In the genomic region with DNA sequence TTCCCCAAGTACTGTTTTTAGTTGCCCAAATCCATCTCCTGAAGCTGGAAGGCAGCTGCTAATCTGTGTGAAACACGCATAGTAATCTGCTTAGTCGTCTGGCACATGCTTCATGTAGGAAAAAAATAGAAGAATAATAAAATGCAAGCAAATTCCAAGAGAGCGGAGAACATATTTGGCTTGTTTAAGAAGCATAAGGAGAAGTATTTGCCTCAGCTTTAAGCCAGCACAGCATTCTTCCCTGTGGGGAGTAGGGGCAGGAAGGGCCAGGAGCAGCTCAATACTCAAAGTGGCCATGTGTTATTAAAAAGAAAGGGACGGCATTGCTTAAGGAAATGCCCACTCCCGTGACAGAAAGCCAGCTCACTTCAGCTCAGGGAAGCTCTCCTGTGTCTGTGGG, we compare ENCODE assay signal across 11 mouse cellular contexts.
DNase-seq lines count a peak whose midpoint lies in the region; ATAC-seq and TF ChIP-seq lines count a peak whose summit lies in the region.
"Had no signal": no experiment of that assay in that cellular context is flagged by ENCODE, and none has a peak within 500 bp of the region (broad histone marks: within the 10 kb centered on the region; RNA-seq: fewer than 3 reads in every experiment).

No protein-coding gene starts in this region.

- no peaks in the 10 kb centered on the region for H3K9me3 ChIP-seq in hindbrain, embryonic 16.5 days (ENCODE audit: control insufficient read depth, low read length)
- H3K9me3 ChIP-seq in hindbrain, embryonic 12.5 days (replicated peaks), result no peaks in the 10 kb centered on the region
- H3K9me3 ChIP-seq in lung, postnatal 0 days (ENCODE audit: low read length), result no peaks in the 10 kb centered on the region
- no peaks in the 10 kb centered on the region for H3K9me3 ChIP-seq in forebrain, embryonic 16.5 days (ENCODE audit: control insufficient read depth, low read length)
- no peaks in the 10 kb centered on the region for H3K9me3 ChIP-seq in stomach, embryonic 16.5 days (replicated peaks; ENCODE audit: control insufficient read depth, low read length)

- H3K4me3 ChIP-seq in hindbrain, embryonic 16.5 days (ENCODE audit: low read length), result no peak overlapping the region
- no peak overlapping the region for H3K4me3 ChIP-seq in hindbrain, embryonic 12.5 days
- no peak overlapping the region for H3K4me3 ChIP-seq in lung, postnatal 0 days (ENCODE audit: low read depth, low read length)
- no peak overlapping the region for H3K4me3 ChIP-seq in forebrain, embryonic 16.5 days (replicated peaks; ENCODE audit: low read length)
- no peak overlapping the region for H3K4me3 ChIP-seq in stomach, embryonic 16.5 days (replicated peaks; ENCODE audit: low read length)
- H3K4me3 ChIP-seq in left cerebral cortex, adult 2 months, result no peak overlapping the region

- H3K27me3 ChIP-seq in hindbrain, embryonic 16.5 days (replicated peaks; ENCODE audit: control insufficient read depth, insufficient read depth, low read length), result no peaks in the 10 kb centered on the region
- H3K27me3 ChIP-seq in hindbrain, embryonic 12.5 days, result no peaks in the 10 kb centered on the region
- H3K27me3 ChIP-seq in lung, postnatal 0 days (replicated peaks; ENCODE audit: insufficient read depth, low read length), result no peaks in the 10 kb centered on the region
- no peaks in the 10 kb centered on the region for H3K27me3 ChIP-seq in forebrain, embryonic 16.5 days (replicated peaks; ENCODE audit: control insufficient read depth, insufficient read depth, low read length)
- H3K27me3 ChIP-seq in stomach, embryonic 16.5 days (ENCODE audit: control insufficient read depth, insufficient read depth, low read length), result no peaks in the 10 kb centered on the region

- peak; percentile 52; the same call in 1 of the 2 replicates for ATAC-seq in hindbrain, embryonic 16.5 days
- ATAC-seq in hindbrain, embryonic 12.5 days (ENCODE audit: low FRiP score), result no peak
- peak; percentile 74 for ATAC-seq in lung, postnatal 0 days
- peak; percentile 85 for ATAC-seq in forebrain, embryonic 16.5 days
- peak; percentile 61; the same call in 1 of the 2 replicates for ATAC-seq in stomach, embryonic 16.5 days (ENCODE audit: insufficient read depth, low FRiP score)

- intact Hi-C loops in left cerebral cortex, adult 2 months (cut with DNase I), result no loop called here

- H3K4me1 ChIP-seq in hindbrain, embryonic 16.5 days (ENCODE audit: control insufficient read depth, insufficient read depth, low read depth, low read length), result no peaks in the 10 kb centered on the region
- no peaks in the 10 kb centered on the region for H3K4me1 ChIP-seq in hindbrain, embryonic 12.5 days
- no peaks in the 10 kb centered on the region for H3K4me1 ChIP-seq in lung, postnatal 0 days (ENCODE audit: insufficient read depth, low read depth, low read length)
- peaks cover 8% of the 10 kb centered on the region for H3K4me1 ChIP-seq in forebrain, embryonic 16.5 days (replicated peaks; ENCODE audit: control insufficient read depth, insufficient read depth, low read length)
- 0 out of 2 replicates have a peak, but pooled peaks cover 4% of the 10 kb centered on the region for H3K4me1 ChIP-seq in stomach, embryonic 16.5 days (ENCODE audit: control insufficient read depth, insufficient read depth, low read length)

- H3K36me3 ChIP-seq in hindbrain, embryonic 16.5 days (ENCODE audit: control insufficient read depth, insufficient read depth, low read length), result no peaks in the 10 kb centered on the region
- H3K36me3 ChIP-seq in hindbrain, embryonic 12.5 days, result no peaks in the 10 kb centered on the region
- no peaks in the 10 kb centered on the region for H3K36me3 ChIP-seq in lung, postnatal 0 days (ENCODE audit: insufficient read depth, low read length)
- no peaks in the 10 kb centered on the region for H3K36me3 ChIP-seq in forebrain, embryonic 16.5 days (ENCODE audit: control insufficient read depth, insufficient read depth)
- H3K36me3 ChIP-seq in stomach, embryonic 16.5 days (ENCODE audit: control insufficient read depth, insufficient read depth, low read length), result no peaks in the 10 kb centered on the region

- WGBS in hindbrain, embryonic 16.5 days, result 35% methylated on average over 5 of the region's 5 CpGs
- WGBS in hindbrain, embryonic 12.5 days, result 59% methylated on average over 5 of the region's 5 CpGs
- 22% methylated on average over 5 of the region's 5 CpGs for WGBS in lung, postnatal 0 days
- WGBS in forebrain, embryonic 16.5 days, result 36% methylated on average over 5 of the region's 5 CpGs
- 36% methylated on average over 5 of the region's 5 CpGs for WGBS in stomach, embryonic 16.5 days

- no peak overlapping the region for H3K27ac ChIP-seq in hindbrain, embryonic 16.5 days (ENCODE audit: low read depth, low read length)
- H3K27ac ChIP-seq in hindbrain, embryonic 12.5 days, result no peak overlapping the region
- peak overlapping the region; percentile 54; the same call in 1 of the 2 replicates for H3K27ac ChIP-seq in lung, postnatal 0 days (ENCODE audit: low read length)
- 0 out of 2 replicates have a peak overlapping the region, but pooled peaks have one; percentile 30 for H3K27ac ChIP-seq in forebrain, embryonic 16.5 days (ENCODE audit: low read length)
- H3K27ac ChIP-seq in stomach, embryonic 16.5 days (ENCODE audit: low read length), result peak overlapping the region; percentile 79; the same call in 1 of the 2 replicates
- H3K27ac ChIP-seq in left cerebral cortex, adult 2 months, result no peak overlapping the region
- H3K27ac ChIP-seq: hindbrain, embryonic 14.5 days had no signal

- H3K4me2 ChIP-seq in hindbrain, embryonic 16.5 days (ENCODE audit: low read length), result no peak overlapping the region
- H3K4me2 ChIP-seq in hindbrain, embryonic 12.5 days (replicated peaks), result no peak overlapping the region
- no peak overlapping the region for H3K4me2 ChIP-seq in lung, postnatal 0 days (replicated peaks; ENCODE audit: low read depth, low read length)
- no peak overlapping the region for H3K4me2 ChIP-seq in forebrain, embryonic 16.5 days (ENCODE audit: low read length)
- 0 out of 2 replicates have a peak overlapping the region, but pooled peaks have one; percentile 12 for H3K4me2 ChIP-seq in stomach, embryonic 16.5 days (ENCODE audit: low read depth, low read length)
- H3K4me2 ChIP-seq: hindbrain, embryonic 14.5 days; liver, embryonic 11.5 days had no signal

- TF ChIP-seq EP300 in lung, postnatal 0 days (IDR thresholded peaks at IDR 0.05), result peak; percentile 64

- TF ChIP-seq CTCF in lung, postnatal 0 days (IDR thresholded peaks at IDR 0.05), result no peak
- no peak for TF ChIP-seq CTCF in left cerebral cortex, adult 2 months (IDR thresholded peaks at IDR 0.05)

- DNase-seq in lung, postnatal 0 days (ENCODE audit: low spot score), result peak; percentile 92
- no peak for DNase-seq in lung, adult 18-20 months
- DNase-seq in left cerebral cortex, adult 2 months (ENCODE audit: extremely low spot score in 1 of 2, low spot score in 2 of 2), result no peak
- no peak for DNase-seq in testis, postnatal 10 days (ENCODE audit: low spot score)
- DNase-seq: right cerebral cortex, adult 18-20 months had no signal

- H3K9ac ChIP-seq in hindbrain, embryonic 16.5 days (ENCODE audit: low read depth, low read length), result no peak overlapping the region
- no peak overlapping the region for H3K9ac ChIP-seq in hindbrain, embryonic 12.5 days
- H3K9ac ChIP-seq in lung, postnatal 0 days (replicated peaks; ENCODE audit: low read depth), result no peak overlapping the region
- H3K9ac ChIP-seq in forebrain, embryonic 16.5 days (replicated peaks; ENCODE audit: low read depth, low read length), result no peak overlapping the region
- H3K9ac ChIP-seq in stomach, embryonic 16.5 days (ENCODE audit: low read length), result no peak overlapping the region; the same call in 1 of the 2 replicates
- H3K9ac ChIP-seq: hindbrain, embryonic 14.5 days had no signal

Comparison
In these comparisons a context has a peak if more than half of its experiments do, and no peak if none do; other contexts are left out.
1. H3K27ac ChIP-seq: peak in lung, postnatal 0 days (single experiment), forebrain, embryonic 16.5 days (single experiment) and stomach, embryonic 16.5 days (single experiment); none in hindbrain, embryonic 16.5 days (single experiment), hindbrain, embryonic 12.5 days (single experiment) and left cerebral cortex, adult 2 months (single experiment).